Mouse (Mus musculus) spleen, adult 2 months (tissue): ENCODE data around the gene Cds1. TPM values are rescaled to one million over a fixed set of nuclear protein-coding genes. Genes with fewer than 3 reads are reported as not detected.

Experiments used
- DNase-seq, 2 experiments: peaks; one replicate each; pipeline versions ENCODE4 v3.0.0 to v3.0.0-alpha.2; 2012 to 2021; ENCODE audit warnings: low spot score in 2 of 2, low read depth in 1 of 2
- H3K27ac ChIP-seq: fragments of 200-500 bp; 2 replicates; pipeline ENCODE4 v1.5.1; 2012; ENCODE audit warnings: low read length, inconsistent platforms; ENCODE audit not compliant: insufficient read depth
- H3K27me3 ChIP-seq: fragments of 200-500 bp; 2 replicates; pipeline ENCODE4 v1.6.1; 2012; ENCODE audit warnings: mild to moderate bottlenecking, moderate library complexity, low read length, inconsistent platforms; ENCODE audit not compliant: control insufficient read depth, insufficient read depth
- H3K36me3 ChIP-seq: fragments of 200-500 bp; 2 replicates; pipeline ENCODE4 v1.6.1; 2012; ENCODE audit warnings: mild to moderate bottlenecking, low read length, inconsistent platforms; ENCODE audit not compliant: control insufficient read depth, insufficient read depth
- H3K4me1 ChIP-seq: fragments of 200-500 bp; 2 replicates; pipeline ENCODE4 v1.6.1; 2011; ENCODE audit warnings: inconsistent platforms; ENCODE audit not compliant: control insufficient read depth, insufficient read depth, insufficient read length
- H3K4me3 ChIP-seq: fragments of 200-500 bp; 2 replicates; pipeline ENCODE4 v1.5.1; 2011; ENCODE audit warnings: mild to moderate bottlenecking, inconsistent platforms; ENCODE audit not compliant: insufficient read depth, insufficient read length; ENCODE audit errors: extremely low read depth
- CTCF ChIP-seq: fragments of 200-500 bp; IDR thresholded peaks from 2 replicates; pipeline ENCODE4 v1.5.1; 2011; ENCODE audit warnings: mild to moderate bottlenecking, inconsistent platforms; ENCODE audit not compliant: insufficient read depth, insufficient read length, insufficient replicate concordance; ENCODE audit errors: extremely low read depth
- POLR2A ChIP-seq: fragments of 200-500 bp; IDR thresholded peaks from 2 replicates; pipeline ENCODE4 v1.6.1; 2011; ENCODE audit warnings: low read depth, low read length, inconsistent platforms
- whole genome bisulfite sequencing: fragments of 180-500 bp; shearing (Covaris S2); methylation state at CpG from one replicate; pipeline ENCODE4 v1.1.7; 2018; 5-methylcytosine and 5-hydroxymethylcytosine counted together
- polyA plus RNA-seq: library from polyadenylated mRNA; depleted of rRNA; stranded (reverse); fragments of >200 nt; gene quantifications from 2 replicates; pipeline ENCODE4 v1.2.3, GENCODE M21; 2012; rRNA removed

Gene Cds1
- polyA plus RNA-seq: 1.7 and 1.9 TPM in 2 replicates

DNA sequence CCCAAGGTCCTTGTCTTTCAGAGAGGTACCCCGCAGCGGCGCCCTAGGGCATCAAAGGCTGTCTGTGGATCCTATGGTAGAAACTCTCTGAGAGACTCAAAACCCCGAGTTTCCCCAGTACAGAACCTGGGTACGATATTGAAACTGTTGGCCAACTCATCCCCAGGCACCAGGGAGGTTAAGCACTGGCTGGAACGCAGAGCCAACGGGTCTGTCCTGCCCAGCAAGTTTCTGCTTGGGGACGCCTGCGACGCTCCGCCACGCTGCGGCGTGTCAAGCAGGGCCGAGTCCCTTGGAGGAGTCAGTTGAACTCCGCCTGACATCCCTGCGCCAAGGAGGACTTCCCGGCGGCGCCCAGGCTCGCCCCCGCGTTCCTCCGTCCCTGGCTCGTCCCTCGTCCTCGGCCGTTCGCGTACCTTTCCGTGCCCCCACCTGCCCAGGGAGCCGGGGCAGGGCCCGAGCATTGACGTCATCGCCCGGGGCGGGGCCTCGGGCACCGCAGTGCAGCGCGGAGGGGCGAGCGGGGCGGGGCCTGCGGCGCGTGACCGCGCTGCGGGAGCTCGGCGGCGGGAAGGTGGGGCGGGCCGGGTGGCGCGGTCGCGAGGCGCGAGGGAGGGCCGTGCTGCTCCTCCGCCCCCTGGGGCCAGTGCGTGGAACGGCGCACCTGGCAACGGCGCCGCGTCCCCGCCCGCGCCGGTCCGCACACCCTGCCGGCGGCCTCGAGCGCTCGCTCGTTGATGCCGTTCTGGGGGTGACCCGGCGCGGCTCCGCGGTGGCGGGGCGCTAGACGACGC is at the start of gene Cds1:
Gene Cds1 (plus strand): TSS at position 577 of the 794 bp plus-strand sequence.
- Histone ChIP-seq H3K27me3 (peaks cover 12% of the 10 kb centered on the region), H3K27ac (no peak within 1 kb of the TSS)

GRCm38 (mm10) chr5:101724216-101724615 is 40.7 kb upstream of the Cds1 start:
- H3K27ac ChIP-seq: no peak overlapping the region
- TF ChIP-seq CTCF (no peak), POLR2A (no peak)
- H3K4me3 ChIP-seq: no peak overlapping the region
- H3K4me1 ChIP-seq: no peaks in the 10 kb centered on the region
- no peaks in the 10 kb centered on the region for H3K36me3 ChIP-seq
- H3K27me3 ChIP-seq: no peaks in the 10 kb centered on the region
- DNase-seq: no peak
- 93% methylated on average over 9 of the region's 9 CpGs for WGBS

More for the DNA sequence above, at the start of gene Cds1:
- TF ChIP-seq CTCF: no peak
- DNase-seq: peak; percentile 5 to 62
- 1% methylated on average over 88 of the region's 91 CpGs for WGBS
- Histone ChIP-seq H3K4me3 (peak within 1 kb of the TSS; percentile 59), H3K4me1 (peaks cover 10% of the 10 kb centered on the region), H3K36me3 (no peaks in the 10 kb centered on the region)

DNA sequence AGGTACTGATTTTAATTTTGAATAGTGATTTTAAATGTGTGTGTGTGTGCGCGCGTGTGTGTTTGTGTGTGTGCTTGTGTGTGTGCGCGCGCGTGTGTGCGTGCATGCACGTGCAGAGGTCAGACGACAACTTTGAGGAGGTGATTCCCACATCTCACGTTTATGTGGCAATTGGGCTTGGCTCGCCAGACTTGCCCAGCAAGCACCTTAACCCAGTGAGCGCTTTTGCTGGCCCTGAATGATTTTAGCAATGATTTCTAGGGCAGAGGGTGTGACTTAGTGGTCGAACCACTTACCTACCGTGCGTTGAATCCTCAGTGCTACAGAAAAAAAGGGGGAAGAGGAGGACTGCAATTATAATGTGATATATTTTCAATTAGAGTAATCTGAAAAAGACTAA is 40.2 kb upstream of the Cds1 start:
- no peaks in the 10 kb centered on the region for H3K4me1 ChIP-seq
- H3K27me3 ChIP-seq: no peaks in the 10 kb centered on the region
- 95% methylated on average over 16 of the region's 16 CpGs for WGBS
- no peaks in the 10 kb centered on the region for H3K36me3 ChIP-seq
- TF ChIP-seq CTCF: no peak
- no peak for TF ChIP-seq POLR2A
- H3K27ac ChIP-seq: no peak overlapping the region
- H3K4me3 ChIP-seq: no peak overlapping the region
- DNase-seq: no peak

DNA sequence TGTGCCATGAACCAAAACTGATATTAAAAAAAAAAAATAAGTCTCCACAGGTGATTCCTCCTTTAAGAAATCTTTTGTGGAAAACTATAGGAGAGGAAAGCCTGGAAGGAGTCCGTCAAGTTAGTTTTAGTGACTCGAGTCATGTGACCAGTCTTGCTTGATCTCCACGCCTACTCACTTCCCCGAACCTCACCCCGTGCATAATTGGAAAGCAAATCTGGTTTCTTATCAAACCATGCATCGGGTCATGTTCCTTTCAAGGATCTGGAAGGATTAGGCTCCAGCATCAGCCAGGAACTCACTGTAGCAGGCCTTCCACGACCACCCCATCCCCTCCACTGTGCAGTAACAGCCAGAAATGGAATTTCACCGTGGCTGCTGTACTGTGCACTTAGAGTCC is 39.2 kb upstream of the Cds1 start:
- no peak for DNase-seq
- H3K27ac ChIP-seq: no peak overlapping the region

DNA sequence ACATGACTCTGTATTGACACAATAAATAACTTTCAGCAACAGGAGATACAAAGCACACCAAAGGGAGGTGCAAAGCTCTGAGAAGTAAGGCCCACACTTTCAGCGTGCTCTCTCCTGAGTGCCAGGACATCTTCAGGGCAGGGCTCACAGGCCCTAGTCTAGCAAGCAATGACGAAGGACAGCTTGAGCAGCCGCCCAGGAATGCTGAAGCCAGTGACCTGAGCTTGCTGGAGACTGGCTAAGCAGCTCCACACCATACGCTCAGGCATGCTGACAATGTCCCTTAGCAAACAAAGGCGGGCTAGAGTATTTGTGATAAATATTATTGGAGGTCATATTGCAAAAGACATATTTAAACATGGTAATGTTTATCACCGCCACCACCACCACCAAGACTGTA is 38.6 kb upstream of the Cds1 start:
- no peak for DNase-seq
- WGBS: 93% methylated on average over 6 of the region's 6 CpGs

More for the DNA sequence above, 39.2 kb upstream of the Cds1 start:
- 75% methylated on average over 8 of the region's 8 CpGs for WGBS
- Histone ChIP-seq H3K27me3 (no peaks in the 10 kb centered on the region), H3K36me3 (no peaks in the 10 kb centered on the region), H3K4me3 (no peak overlapping the region), H3K4me1 (no peaks in the 10 kb centered on the region)
- TF ChIP-seq POLR2A (no peak), CTCF (no peak)

DNA sequence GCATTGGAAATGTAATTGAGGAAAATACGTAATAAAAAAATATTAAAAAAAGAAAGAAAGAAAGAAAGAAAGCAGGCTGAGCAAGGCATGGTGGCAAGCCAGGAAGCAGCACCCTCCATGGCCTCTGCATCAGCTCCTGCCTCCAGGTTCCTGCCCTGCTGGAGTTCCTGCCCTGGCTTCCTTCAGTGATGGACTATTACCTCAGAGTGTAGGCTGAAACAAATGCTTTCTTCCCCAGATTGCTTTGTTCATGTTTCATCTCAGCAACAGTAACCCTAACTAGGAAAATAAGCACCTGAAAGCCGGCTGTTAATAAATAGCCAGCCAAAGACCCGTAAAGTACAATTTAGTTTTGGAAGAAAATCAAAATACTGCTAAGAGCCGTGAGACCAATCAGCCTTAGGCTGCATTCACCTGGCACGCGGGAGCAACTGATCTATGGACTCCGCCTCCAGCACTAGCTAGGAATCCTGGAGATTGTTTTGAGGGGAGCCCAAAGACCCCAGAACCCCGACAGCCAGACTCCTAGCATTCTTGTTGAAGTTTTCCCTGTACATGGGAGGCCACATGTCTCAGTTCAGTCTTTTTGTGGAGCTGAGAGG is 36.5 kb upstream of the Cds1 start:
- no peak for DNase-seq
- H3K4me3 ChIP-seq: no peak overlapping the region
- no peak overlapping the region for H3K27ac ChIP-seq
- no peaks in the 10 kb centered on the region for H3K27me3 ChIP-seq
- H3K36me3 ChIP-seq: no peaks in the 10 kb centered on the region
- WGBS: 88% methylated on average over 8 of the region's 8 CpGs
- TF ChIP-seq POLR2A (no peak), CTCF (no peak)
- no peaks in the 10 kb centered on the region for H3K4me1 ChIP-seq

More for the DNA sequence above, 38.6 kb upstream of the Cds1 start:
- TF ChIP-seq CTCF (no peak), POLR2A (no peak)
- H3K4me3 ChIP-seq: no peak overlapping the region
- no peaks in the 10 kb centered on the region for H3K36me3 ChIP-seq
- no peak overlapping the region for H3K27ac ChIP-seq
- no peaks in the 10 kb centered on the region for H3K27me3 ChIP-seq
- H3K4me1 ChIP-seq: no peaks in the 10 kb centered on the region

DNA sequence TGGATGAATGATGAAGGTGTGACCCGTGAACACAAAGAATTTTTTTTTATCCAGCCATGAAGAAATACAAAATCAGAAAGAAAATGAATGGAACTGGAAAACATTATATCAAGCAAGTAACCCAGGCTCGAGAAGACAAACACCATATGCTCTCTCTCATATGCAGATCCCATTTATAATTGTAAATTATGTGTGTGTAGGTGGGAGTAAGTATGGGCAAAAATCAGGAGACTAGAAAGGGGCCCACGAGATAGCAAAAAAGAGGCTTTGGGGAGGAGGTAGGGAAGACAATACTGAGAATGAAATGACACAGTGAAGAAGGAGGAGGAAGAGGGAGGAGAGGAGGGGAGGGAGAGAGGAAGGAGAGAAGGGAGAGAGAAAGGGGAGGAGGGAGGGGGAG is 27.6 kb upstream of the Cds1 start:
- no peaks in the 10 kb centered on the region for H3K36me3 ChIP-seq
- no peak for TF ChIP-seq POLR2A
- no peak for TF ChIP-seq CTCF
- H3K4me3 ChIP-seq: no peak overlapping the region
- H3K4me1 ChIP-seq: no peaks in the 10 kb centered on the region
- no peaks in the 10 kb centered on the region for H3K27me3 ChIP-seq
- 74% methylated on average over 3 of the region's 3 CpGs for WGBS
- no peak overlapping the region for H3K27ac ChIP-seq
- DNase-seq: no peak
